Mouse (Mus musculus) MEL (cell line): ENCODE measurements around the gene Erc1.

Source experiments
- CTCF ChIP-seq, 3 experiments: IDR thresholded peaks in 2 of 3; conservative IDR thresholded peaks in 1 of 3; 2 replicates each; pipeline ENCODE4 v1.5.1; 2011 to 2012; ENCODE audit warnings: low read length in 3 of 3, low read depth in 2 of 3, mild to moderate bottlenecking in 2 of 3, improper control_type of control experiment in 1 of 3, inconsistent platforms in 1 of 3, mixed read lengths in 1 of 3, moderate library complexity in 1 of 3; ENCODE audit not compliant: control insufficient read depth in 1 of 3, insufficient read depth in 1 of 3, poor library complexity in 1 of 3, severe bottlenecking in 1 of 3
- ELF1 ChIP-seq: IDR thresholded peaks from 2 replicates; pipeline ENCODE4 v1.6.1; 2014; ENCODE audit warnings: low read depth, mild to moderate bottlenecking, inconsistent platforms, low read length, improper control_type of control experiment, moderate library complexity
- EP300 ChIP-seq, 2 experiments: IDR thresholded peaks; 2 replicates each; pipeline ENCODE4 v1.6.1; 2011; ENCODE audit warnings: improper control_type of control experiment in 2 of 2, low read length in 2 of 2, low read depth in 1 of 2, mild to moderate bottlenecking in 1 of 2
- GATA1 ChIP-seq: IDR thresholded peaks from 2 replicates; pipeline ENCODE4 v1.6.1; 2011; ENCODE audit warnings: low read depth, low read length, improper control_type of control experiment
- MAFK ChIP-seq: IDR thresholded peaks from 2 replicates; pipeline ENCODE4 v1.6.1; 2011; ENCODE audit warnings: low read depth, mild to moderate bottlenecking, low read length, improper control_type of control experiment, borderline replicate concordance
- MAZ ChIP-seq: IDR thresholded peaks from 2 replicates; pipeline ENCODE4 v1.6.1; 2012; ENCODE audit warnings: low read depth, mild to moderate bottlenecking, inconsistent platforms, low read length, improper control_type of control experiment
- POLR2A ChIP-seq, 2 experiments: IDR thresholded peaks; 2 replicates each; pipeline ENCODE4 v1.6.1; 2011 to 2012; ENCODE audit warnings: low read length in 2 of 2, mild to moderate bottlenecking in 2 of 2, control low read depth in 1 of 2, improper control_type of control experiment in 1 of 2, low read depth in 1 of 2, moderate library complexity in 1 of 2; ENCODE audit not compliant: control insufficient read depth in 1 of 2, insufficient read depth in 1 of 2, poor library complexity in 1 of 2
- POLR2AphosphoS2 ChIP-seq: IDR thresholded peaks from 2 replicates; pipeline ENCODE4 v1.6.1; 2011; ENCODE audit warnings: low read length, improper control_type of control experiment
- TAL1 ChIP-seq: IDR thresholded peaks from 2 replicates; pipeline ENCODE4 v1.6.1; 2012; ENCODE audit warnings: mild to moderate bottlenecking, inconsistent platforms, low read length, moderate library complexity, mixed read lengths
- USF1 ChIP-seq: IDR thresholded peaks from 2 replicates; pipeline ENCODE4 v1.6.1; 2014; ENCODE audit warnings: low read depth, mild to moderate bottlenecking, inconsistent platforms, low read length, improper control_type of control experiment, moderate library complexity

DNA sequence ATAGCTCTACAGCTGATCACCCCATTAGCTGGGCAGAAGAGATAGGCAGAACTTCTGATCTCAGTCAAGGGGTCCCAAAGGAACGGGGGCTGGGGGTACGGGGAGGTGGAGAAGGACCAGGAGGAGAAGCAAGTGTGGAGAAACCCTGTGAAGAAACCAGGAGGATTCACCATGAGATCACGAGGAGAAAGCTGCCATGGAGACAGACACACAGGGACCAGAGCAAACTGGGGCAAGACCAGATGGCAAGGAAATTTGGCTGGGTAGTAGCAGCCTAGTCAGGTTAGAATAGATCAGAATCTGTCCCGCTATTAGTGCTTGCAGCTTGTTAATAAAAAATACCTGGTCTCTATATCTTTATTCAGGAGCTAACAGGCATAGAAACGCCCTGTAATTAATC lies 18.0 kb downstream of the Erc1 start:
- no peak for TF ChIP-seq ELF1
- no peak for TF ChIP-seq USF1
- no peak for TF ChIP-seq MAFK
- TF ChIP-seq EP300 (IDR thresholded peaks at IDR 0.05; ENCODE audit: low read depth in 1 of 2, low read length in 2 of 2): no peak
- no peak for TF ChIP-seq GATA1
- TF ChIP-seq CTCF (IDR thresholded peaks at IDR 0.05 in 2 of 3, conservative IDR thresholded peaks at IDR 0.05 in 1 of 3; ENCODE audit: control insufficient read depth in 1 of 3, insufficient read depth in 1 of 3, low read depth in 2 of 3, low read length in 3 of 3, poor library complexity in 1 of 3, severe bottlenecking in 1 of 3): no peak
- TF ChIP-seq TAL1: no peak
- TF ChIP-seq POLR2A (IDR thresholded peaks at IDR 0.05; ENCODE audit: control insufficient read depth in 1 of 2, insufficient read depth in 1 of 2, low read depth in 1 of 2, low read length in 2 of 2, poor library complexity in 1 of 2): no peak
- TF ChIP-seq MAZ: no peak
- TF ChIP-seq POLR2AphosphoS2: no peak
